Comparison of ENCODE assay signal across 16 mouse cellular contexts in genomic region chr4:109401176-109401689, GRCm38 (mm10). TPM values are rescaled to one million over a fixed set of nuclear protein-coding genes. Genes with fewer than 3 reads are reported as not detected.
A peak's percentile ranks its signal among the peaks of the same experiment; 100 is the strongest.
DNase-seq lines count a peak whose midpoint lies in the region; ATAC-seq and TF ChIP-seq lines count a peak whose summit lies in the region.
"Had no signal": no experiment of that assay in that cellular context is flagged by ENCODE, and none has a peak within 500 bp of the region (broad histone marks: within the 10 kb centered on the region; RNA-seq: fewer than 3 reads in every experiment).

No protein-coding gene starts in this region.

- no peak overlapping the region for H3K9ac ChIP-seq in heart, adult 2 months (ENCODE audit: low read depth, low read length)
- H3K9ac ChIP-seq in liver, postnatal 0 days (replicated peaks), result no peak overlapping the region
- H3K9ac ChIP-seq in MEL (ENCODE audit: control insufficient read depth, low read depth, low read length, poor library complexity, severe bottlenecking), result no peak overlapping the region
- H3K9ac ChIP-seq: embryonic facial prominence, embryonic 13.5 days; forebrain, embryonic 12.5 days; hindbrain, embryonic 15.5 days; stomach, embryonic 15.5 days had no signal

- TF ChIP-seq POLR2A in heart, adult 2 months (IDR thresholded peaks at IDR 0.05; ENCODE audit: insufficient read depth, low read depth, low read length), result no peak
- TF ChIP-seq POLR2A in MEL (IDR thresholded peaks at IDR 0.05; ENCODE audit: control insufficient read depth in 1 of 2, insufficient read depth in 1 of 2, low read depth in 1 of 2, low read length in 2 of 2, poor library complexity in 1 of 2), result no peak
- no peak for TF ChIP-seq POLR2A in cortical plate, adult 2 months (IDR thresholded peaks at IDR 0.05; ENCODE audit: extremely low read depth, insufficient read depth, low read length)

- H3K9me3 ChIP-seq in liver, postnatal 0 days (ENCODE audit: low read length), result no peaks in the 10 kb centered on the region
- H3K9me3 ChIP-seq in MEL (replicated peaks; ENCODE audit: insufficient read depth, low read length), result no peaks in the 10 kb centered on the region
- H3K9me3 ChIP-seq: embryonic facial prominence, embryonic 13.5 days; forebrain, embryonic 12.5 days; heart, embryonic 10.5 days; hindbrain, embryonic 15.5 days; stomach, embryonic 15.5 days had no signal

- no peak for ATAC-seq in liver, postnatal 0 days

- H3K79me2 ChIP-seq in heart, adult 2 months (replicated peaks; ENCODE audit: control insufficient read depth, insufficient read depth, low read length), result no peaks in the 10 kb centered on the region
- H3K79me2 ChIP-seq in MEL (ENCODE audit: control insufficient read depth, insufficient read depth, low read length, poor library complexity), result no peaks in the 10 kb centered on the region; the same call in 1 of the 2 replicates

- H3K27me3 ChIP-seq in heart, adult 2 months (ENCODE audit: control insufficient read depth, insufficient read depth, low read length), result no peaks in the 10 kb centered on the region
- H3K27me3 ChIP-seq in liver, postnatal 0 days (ENCODE audit: insufficient read depth, low read length), result no peaks in the 10 kb centered on the region
- no peaks in the 10 kb centered on the region for H3K27me3 ChIP-seq in MEL (ENCODE audit: control insufficient read depth in 1 of 2, insufficient read depth in 2 of 2, low read length in 2 of 2)
- H3K27me3 ChIP-seq: embryonic facial prominence, embryonic 13.5 days; hindbrain, embryonic 15.5 days; stomach, embryonic 15.5 days had no signal

- no peaks in the 10 kb centered on the region for H3K36me3 ChIP-seq in heart, adult 2 months (ENCODE audit: control insufficient read depth, insufficient read depth, low read length)
- peaks cover 8% of the 10 kb centered on the region; the same call in 1 of the 2 replicates for H3K36me3 ChIP-seq in liver, postnatal 0 days (replicated peaks; ENCODE audit: insufficient read depth, low read length)
- H3K36me3 ChIP-seq in MEL (ENCODE audit: control insufficient read depth in 1 of 2, insufficient read depth in 2 of 2, low read length in 2 of 2), result no peaks in the 10 kb centered on the region; a peak in 1 of 4 replicates
- H3K36me3 ChIP-seq: embryonic facial prominence, embryonic 13.5 days; forebrain, embryonic 12.5 days; hindbrain, embryonic 15.5 days; stomach, embryonic 15.5 days had no signal

- H3K4me2 ChIP-seq in liver, postnatal 0 days (ENCODE audit: low read depth, low read length), result no peak overlapping the region
- H3K4me2 ChIP-seq: embryonic facial prominence, embryonic 13.5 days; forebrain, embryonic 12.5 days; hindbrain, embryonic 15.5 days; stomach, embryonic 15.5 days had no signal

- TF ChIP-seq CTCF in heart, adult 2 months (IDR thresholded peaks at IDR 0.05), result peak; percentile 55
- peak; percentile 63 for TF ChIP-seq CTCF in liver, postnatal 0 days (IDR thresholded peaks at IDR 0.05; ENCODE audit: low read depth)
- peak; percentile 19 to 41 (median 30); a peak in 4 of 6 replicates for TF ChIP-seq CTCF in MEL (IDR thresholded peaks at IDR 0.05 in 2 of 3, conservative IDR thresholded peaks at IDR 0.05 in 1 of 3; ENCODE audit: control insufficient read depth in 1 of 3, insufficient read depth in 1 of 3, low read depth in 2 of 3, low read length in 3 of 3, poor library complexity in 1 of 3, severe bottlenecking in 1 of 3)
- 0 out of 2 replicates have a peak, but pooled peaks have one; percentile 4 for TF ChIP-seq CTCF in cortical plate, adult 2 months (IDR thresholded peaks at IDR 0.05; ENCODE audit: extremely low read depth, insufficient read depth, low read length)

- 60% methylated on average over 5 of the region's 5 CpGs for WGBS in heart, adult 2 months
- 80% methylated on average over 5 of the region's 5 CpGs for WGBS in liver, postnatal 0 days (ENCODE audit: insufficient replicate concordance)

- no peak; the same call in none of the 2 replicates for TF ChIP-seq RAD21 in MEL (IDR thresholded peaks at IDR 0.05; ENCODE audit: low read depth, low read length)

- H3K27ac ChIP-seq in heart, adult 2 months, result no peak overlapping the region
- no peak overlapping the region for H3K27ac ChIP-seq in liver, postnatal 0 days (ENCODE audit: low read depth)
- H3K27ac ChIP-seq in MEL (ENCODE audit: control insufficient read depth, low read depth, low read length), result no peak overlapping the region
- no peak overlapping the region for H3K27ac ChIP-seq in cortical plate, adult 2 months (ENCODE audit: insufficient read depth, low read length)
- H3K27ac ChIP-seq: embryonic facial prominence, embryonic 13.5 days; forebrain, embryonic 12.5 days; heart, embryonic 10.5 days; hindbrain, embryonic 15.5 days; stomach, embryonic 15.5 days had no signal

- DNase-seq in heart, adult 2 months, result no peak
- DNase-seq in heart, adult 8-10 months (ENCODE audit: low spot score), result no peak
- no peak for DNase-seq in liver, postnatal 0 days
- DNase-seq in liver (no peak), MEL (ENCODE audit: low read depth, low spot score) (no peak)
- DNase-seq in thymus, postnatal 10 days (ENCODE audit: low spot score in 2 of 2), result no peak
- DNase-seq: adrenal gland, postnatal 25 days; heart, postnatal 14 days; thymus, postnatal 25 days had no signal

- intact Hi-C loops in heart, adult 2 months (cut with DNase I), result no loop called here

- H3K4me3 ChIP-seq in heart, adult 2 months, result no peak overlapping the region
- H3K4me3 ChIP-seq in liver, postnatal 0 days (ENCODE audit: low read depth, low read length), result no peak overlapping the region
- no peak overlapping the region for H3K4me3 ChIP-seq in MEL (ENCODE audit: control insufficient read depth in 1 of 2, insufficient read depth in 1 of 2, low read depth in 2 of 2, low read length in 2 of 2)
- no peak overlapping the region for H3K4me3 ChIP-seq in cortical plate, adult 2 months (ENCODE audit: insufficient read depth, low read length)
- H3K4me3 ChIP-seq: embryonic facial prominence, embryonic 13.5 days; forebrain, embryonic 12.5 days; heart, embryonic 10.5 days; hindbrain, embryonic 15.5 days; myocyte; stomach, embryonic 15.5 days had no signal

- TF ChIP-seq EP300 in heart, adult 2 months (IDR thresholded peaks at IDR 0.05; ENCODE audit: insufficient read depth, low read depth, low read length), result no peak
- TF ChIP-seq EP300 in liver, postnatal 0 days (IDR thresholded peaks at IDR 0.05; ENCODE audit: low read depth), result no peak
- no peak for TF ChIP-seq EP300 in MEL (IDR thresholded peaks at IDR 0.05; ENCODE audit: low read depth in 1 of 2, low read length in 2 of 2)

- peaks cover 2% of the 10 kb centered on the region for H3K4me1 ChIP-seq in heart, adult 2 months (ENCODE audit: control insufficient read depth, insufficient read depth, low read length)
- H3K4me1 ChIP-seq in liver, postnatal 0 days (ENCODE audit: insufficient read depth), result peaks cover 1% of the 10 kb centered on the region; the same call in 1 of the 2 replicates
- peaks cover 0 to 9% of the 10 kb centered on the region in 2 experiments; a peak in 2 of 4 replicates for H3K4me1 ChIP-seq in MEL (ENCODE audit: control insufficient read depth in 1 of 2, insufficient read depth in 2 of 2, low read length in 2 of 2)
- H3K4me1 ChIP-seq in cortical plate, adult 2 months (ENCODE audit: control insufficient read depth, insufficient read depth, low read length), result no peaks in the 10 kb centered on the region

TF ChIP-seq in MEL, 35 proteins besides CTCF, POLR2A, EP300 and RAD21:
- TF ChIP-seq SMC3 (IDR thresholded peaks at IDR 0.05; ENCODE audit: low read depth, low read length), result peak; percentile 33
- no peak for TF ChIP-seq MYC (IDR thresholded peaks at IDR 0.05; ENCODE audit: low read depth, low read length)
- no peak for TF ChIP-seq POLR2AphosphoS2 (IDR thresholded peaks at IDR 0.05; ENCODE audit: low read length)
- no peak for TF ChIP-seq NRF1 (IDR thresholded peaks at IDR 0.05; ENCODE audit: insufficient read depth, low read depth, low read length, poor library complexity, severe bottlenecking)

RNA-seq across cellular contexts. Expression of gene Ttc39a, which starts 5.2 kb away (rescaled TPM):
- 1 to 10 TPM; 1.6 to 2.4 TPM for total RNA-seq in heart, adult 2 months (2021)
- polyA plus RNA-seq in heart, adult 2 months (2012; rRNA removed), result 1.8 and 2.7 TPM in 2 replicates
- total RNA-seq in heart, adult 8-10 months (2022), result 1 to 10 TPM; 1.3 to 2.0 (median 1.7) TPM
- polyA plus RNA-seq in liver, postnatal 0 days (2015; fragmentation: Nextera tagmentation; extraction: Ambion mirVana), result 5.0 and 5.4 TPM in 2 replicates
- total RNA-seq in MEL (2012; rRNA removed), result 1.8 and 2.8 TPM in 2 replicates
- polyA plus RNA-seq in MEL (2012; ENCODE audit: insufficient read depth in 1 of 2, insufficient read length in 2 of 2, low read depth in 1 of 2, low replicate concordance in 2 of 2, missing spikeins in 1 of 2), result 1 to 10 TPM in 1 of 2 experiments, not detected in 1; 4.2 TPM
- polyA plus RNA-seq in cortical plate, adult 2 months (2012; rRNA removed), result 4.0 and 5.0 TPM in 2 replicates

Comparison
In these comparisons a context has a peak if more than half of its experiments do, and no peak if none do; other contexts are left out.
1. CTCF ChIP-seq: peak in every context shown above with its lines; median percentile 63 in liver, postnatal 0 days; 55 in heart, adult 2 months; 30 in MEL; 4 in cortical plate, adult 2 months.